Mouse (Mus musculus): Measurements from ENCODE around the gene Tuft1. TPM values are rescaled to one million over a fixed set of nuclear protein-coding genes. Genes with fewer than 3 reads are reported as not detected.

Tuft1 gene
- polyA plus RNA-seq (2017; shearing (Covaris generic)) = 3.3 TPM

GRCm38 (mm10) chr3:94658740-94659095 is at the start of gene Tuft1:
Tuft1 (minus strand) TSS chr3:94658872.

DNA sequence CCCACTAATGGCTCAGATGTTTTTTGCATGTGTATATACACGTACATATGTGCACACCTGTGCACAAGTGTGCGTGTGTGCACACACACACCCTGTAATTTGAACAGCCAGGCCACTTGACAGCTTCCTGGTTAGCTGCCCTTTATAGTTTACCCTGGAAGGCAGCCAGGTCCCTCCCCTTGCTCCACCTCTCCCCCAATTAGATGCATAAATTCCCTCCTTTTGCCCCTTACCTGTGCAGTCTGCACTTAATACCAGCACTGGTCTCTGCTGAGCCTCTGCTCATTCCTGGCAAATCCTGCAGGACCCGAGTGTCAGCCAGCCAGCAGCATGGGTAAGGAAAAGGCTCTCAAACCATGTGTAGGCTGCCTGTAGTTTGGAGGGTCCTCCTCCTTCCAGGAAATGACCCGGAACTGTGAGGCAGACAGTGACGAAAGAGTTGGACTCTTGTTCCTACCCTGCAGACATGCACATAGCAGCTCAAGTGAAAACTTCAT is 34.7 kb upstream of the Tuft1 start, which contains the start of gene Selenbp2:
Gene Selenbp2, plus strand, starts transcription at position 228 of the 497 bp plus-strand sequence.

GRCm38 (mm10) chr3:94642495-94643162 is 16.0 kb downstream of the Tuft1 start, which contains the start of gene Gm10972:
Gm10972 (plus strand) TSS chr3:94643112.

DNA sequence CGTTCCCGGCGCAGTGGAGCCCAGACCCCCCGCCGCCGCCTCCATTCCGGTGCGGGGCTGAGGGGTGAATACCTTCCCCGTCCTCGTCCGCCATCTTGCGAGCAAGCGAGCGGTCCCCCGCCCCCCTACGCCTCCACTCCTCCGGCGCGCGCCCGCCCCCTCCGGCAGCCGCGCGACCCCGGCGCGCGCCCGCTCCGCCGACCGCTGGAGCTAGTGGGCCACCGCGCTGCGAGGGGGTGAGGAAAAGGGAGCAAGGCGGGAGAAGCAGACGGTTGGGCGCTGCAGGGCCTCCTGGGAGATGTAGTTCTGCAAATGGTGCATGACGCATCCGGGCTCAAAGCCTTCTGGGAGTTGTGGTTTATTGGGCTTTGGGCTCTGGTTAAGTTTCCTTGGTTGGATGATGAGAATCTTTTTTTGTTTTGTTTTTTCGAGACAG is 76.2 kb downstream of the Tuft1 start, which contains the start of gene Snx27:
Gene Snx27, minus strand, starts transcription at position 261 of the 436 bp plus-strand sequence.

Other genes starting within 250 kb of the Tuft1 start
- gene Tdrkh, start 245.6 kb downstream of the Tuft1 start, polyA plus RNA-seq (2017; shearing (Covaris generic)) = 0.85 TPM
- gene Mrpl9, start 215.6 kb downstream of the Tuft1 start, polyA plus RNA-seq (2017; shearing (Covaris generic)) = 63.0 TPM
- 2.0 TPM for gene Oaz3, start 215.0 kb downstream of the Tuft1 start, polyA plus RNA-seq (2017; shearing (Covaris generic))
- 2.7 TPM for gene Celf3, start 180.6 kb downstream of the Tuft1 start, polyA plus RNA-seq (2017; shearing (Covaris generic))
- not detected for gene Riiad1, start 178.5 kb downstream of the Tuft1 start, polyA plus RNA-seq (2017; shearing (Covaris generic))
- gene Snx27, start 76.2 kb downstream of the Tuft1 start, polyA plus RNA-seq (2017; shearing (Covaris generic)) = 10.6 TPM
- not detected for gene Gm10972, start 15.8 kb downstream of the Tuft1 start, polyA plus RNA-seq (2017; shearing (Covaris generic))
- gene Selenbp2, start 34.7 kb upstream of the Tuft1 start, polyA plus RNA-seq (2017; shearing (Covaris generic)) = not detected
- 0.32 TPM for gene Cgn, start 127.6 kb upstream of the Tuft1 start, polyA plus RNA-seq (2017; shearing (Covaris generic))
- 17.2 TPM for gene Pogz, start 178.7 kb upstream of the Tuft1 start, polyA plus RNA-seq (2017; shearing (Covaris generic))
- 221 TPM for gene Psmb4, start 228.1 kb upstream of the Tuft1 start, polyA plus RNA-seq (2017; shearing (Covaris generic))